Mouse (Mus musculus) hematopoietic multipotent progenitor cell, adult 10-12 weeks (in vitro differentiated cells): ENCODE measurements around the gene Dupd1. TPM values are rescaled to one million over a fixed set of nuclear protein-coding genes. Genes with fewer than 3 reads are reported as not detected.

Experiments used
- polyA plus RNA-seq: library from polyadenylated mRNA; stranded (reverse); fragments of >175 nt; gene quantifications from 2 replicates; pipeline ENCODE4 v1.2.3, GENCODE M21; 2012; ENCODE audit warnings: low replicate concordance

Dupd1 gene
- polyA plus RNA-seq, result not detected in 2 replicates

DNA sequence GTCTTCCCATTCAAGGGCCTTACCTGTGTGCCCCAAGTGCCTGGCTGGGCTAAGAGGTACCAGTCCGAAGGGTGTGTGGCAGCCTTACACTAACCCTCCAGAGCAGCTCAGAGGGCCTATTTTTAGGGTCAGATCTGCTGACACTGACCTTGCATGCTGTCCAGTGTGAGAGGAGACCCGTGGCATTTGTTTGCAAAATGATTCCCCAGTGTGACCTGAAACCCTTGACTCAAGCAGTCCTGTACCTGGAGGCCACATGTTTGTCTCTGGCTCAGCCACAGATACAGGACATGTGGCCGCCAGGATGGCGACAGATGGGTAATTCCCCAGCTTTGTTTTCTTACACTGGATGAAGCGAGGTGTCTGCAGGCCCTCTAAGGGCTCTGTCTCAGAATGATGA, at the start of gene Dupd1:
Gene Dupd1 (minus strand): TSS at position 91 of the 400 bp plus-strand sequence.

GRCm38 (mm10) chr14:21750881-21751542, 36.6 kb upstream of the Dupd1 start, which contains the start of gene Dusp13:
Gene Dusp13 (minus strand): TSS chr14:21751181.

DNA sequence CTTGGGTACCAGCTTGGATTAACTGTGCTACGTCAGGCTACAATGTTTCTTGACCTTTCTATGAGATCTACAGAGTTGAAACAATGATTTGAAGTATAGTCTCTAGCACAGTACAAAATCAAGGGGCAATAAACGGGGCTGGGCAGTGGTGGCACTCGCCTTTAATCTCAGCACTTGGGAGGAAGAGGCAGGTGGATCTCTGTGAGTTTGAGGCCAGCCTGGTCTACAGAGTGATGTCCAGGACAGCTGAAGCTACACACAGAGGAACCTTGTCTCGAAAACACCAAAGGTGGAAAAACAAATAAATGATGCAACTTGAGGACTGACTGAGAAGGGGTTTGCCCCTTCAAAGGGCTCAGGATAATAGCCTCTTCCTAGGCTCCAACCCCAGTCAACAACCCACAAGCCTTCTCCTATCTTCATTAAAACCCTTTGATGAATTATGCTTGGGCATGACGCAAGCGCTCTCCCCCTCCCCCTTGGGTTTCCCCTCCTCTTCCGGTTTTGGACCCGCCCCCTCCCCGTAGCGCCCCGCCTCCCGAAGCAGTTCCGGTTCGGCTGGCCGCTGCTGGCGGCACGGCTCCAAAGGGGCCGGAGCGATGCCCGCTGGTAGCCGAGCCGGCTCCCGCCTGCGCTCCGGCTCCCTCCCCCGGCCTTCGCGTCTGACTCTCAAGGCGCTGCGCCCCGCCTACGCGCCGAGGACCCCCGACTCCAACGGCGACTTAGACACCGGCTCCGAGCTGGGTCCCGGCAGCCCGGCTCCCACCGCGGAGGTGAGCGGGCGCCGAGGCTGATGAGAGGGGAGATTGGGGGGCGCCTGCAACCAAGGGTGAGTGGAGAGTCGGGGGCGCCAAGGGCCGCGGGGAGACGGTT, 35.9 kb upstream of the Dupd1 start, which contains the start of gene Samd8:
Gene Samd8 (plus strand): TSS at position 524 of the 873 bp plus-strand sequence.

Other genes starting within 250 kb of the Dupd1 start
- 4.9 and 7.5 TPM in 2 replicates for gene Kat6b, start 233.1 kb downstream of the Dupd1 start, polyA plus RNA-seq
- 7.3 and 16.4 TPM in 2 replicates for gene Samd8, start 36.0 kb upstream of the Dupd1 start, polyA plus RNA-seq
- not detected in 2 replicates for gene Dusp13, start 36.6 kb upstream of the Dupd1 start, polyA plus RNA-seq
- 207 and 227 TPM in 2 replicates for gene Vdac2, start 110.7 kb upstream of the Dupd1 start, polyA plus RNA-seq
- 11.3 and 15.8 TPM in 2 replicates for gene Comtd1, start 134.4 kb upstream of the Dupd1 start, polyA plus RNA-seq